Mouse (Mus musculus) spleen, adult 2 months (tissue): Measurements from ENCODE around the gene Vegfb.

Experiments used
- CTCF ChIP-seq: fragments of 200-500 bp; IDR thresholded peaks from 2 replicates; pipeline ENCODE4 v1.5.1; 2011; ENCODE audit warnings: mild to moderate bottlenecking, inconsistent platforms; ENCODE audit not compliant: insufficient read depth, insufficient read length, insufficient replicate concordance; ENCODE audit errors: extremely low read depth
- POLR2A ChIP-seq: fragments of 200-500 bp; IDR thresholded peaks from 2 replicates; pipeline ENCODE4 v1.6.1; 2011; ENCODE audit warnings: low read depth, low read length, inconsistent platforms

DNA sequence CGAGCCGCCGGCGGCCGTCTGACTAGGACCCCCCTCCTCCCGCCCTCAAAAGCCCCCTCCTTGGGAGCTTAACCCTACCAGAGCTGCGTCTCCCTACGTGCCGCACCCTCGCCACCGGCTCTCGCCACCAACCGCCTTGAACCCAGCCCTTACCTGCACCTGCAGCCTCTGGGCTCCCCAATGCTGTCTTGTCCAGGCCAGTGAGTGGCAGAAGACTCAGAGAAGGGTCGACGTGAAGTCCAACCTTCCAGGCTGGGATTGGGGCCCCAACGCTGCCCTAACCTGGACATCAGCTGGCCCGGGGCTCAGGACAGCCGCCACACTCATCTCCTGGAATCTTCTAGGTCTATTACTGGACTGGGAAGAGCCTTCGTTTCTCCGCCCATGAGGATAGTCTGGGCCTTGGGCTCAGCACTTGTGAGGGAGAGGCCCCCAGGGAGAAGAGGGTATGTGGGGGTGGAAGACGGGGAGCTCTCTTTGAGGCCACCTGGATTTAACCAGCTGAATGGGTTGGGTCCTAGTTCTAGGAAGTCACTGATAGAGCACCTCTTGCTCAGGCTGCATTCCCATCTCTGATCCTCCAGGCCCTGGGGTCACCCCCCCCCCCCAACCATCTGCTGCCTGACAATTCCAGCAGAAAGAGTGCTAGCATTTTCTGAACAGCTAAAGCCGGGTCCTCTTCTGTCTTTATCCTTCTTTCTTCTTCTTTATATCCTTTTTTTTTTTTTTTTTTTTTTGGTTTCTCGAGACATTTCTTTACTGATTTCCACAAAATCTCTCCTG lies 53.1 kb downstream of the Vegfb start, which contains the start of gene Kcnk4:
- TF ChIP-seq CTCF (no peak), POLR2A (no peak)
